Mouse (Mus musculus) heart, postnatal 14 days (tissue): ENCODE results near the gene Ace2. TPM values are rescaled to one million over a fixed set of nuclear protein-coding genes. Genes with fewer than 3 reads are reported as not detected.

Source experiments
- DNase-seq, 2 experiments: peaks; one replicate each; pipeline ENCODE4 v3.0.0; 2021 to 2022
- intact Hi-C: fragments of 180-260 bp; cut with DNase I; formaldehyde crosslinking; loops from one replicate; pipeline ENCODE4 v1.15.1; 2025
- long read RNA-seq, 2 experiments: library from polyadenylated mRNA; stranded (forward); transcript quantifications; one replicate each; pipeline ENCODE4 v2.0.0; 2021
- total RNA-seq, 2 experiments: library from RNA; stranded (reverse); gene quantifications; 2 replicates each; pipeline ENCODE4 v1.2.3; 2021

Ace2 gene
- 1 to 10 TPM in 1 of 2 experiments, under 1 TPM in 1; 0.54 to 2.1 TPM for total RNA-seq
- long read RNA-seq, experiment 1, partial matches to known transcripts, result 1 of 1 reads
- long read RNA-seq, experiment 1, other reads (novel, unspliced or antisense), result 0 of 1 reads
- long read RNA-seq, experiment 2, partial matches to known transcripts, result 1 of 4 reads
- long read RNA-seq, experiment 2, other reads (novel, unspliced or antisense), result 1 of 4 reads

DNA sequence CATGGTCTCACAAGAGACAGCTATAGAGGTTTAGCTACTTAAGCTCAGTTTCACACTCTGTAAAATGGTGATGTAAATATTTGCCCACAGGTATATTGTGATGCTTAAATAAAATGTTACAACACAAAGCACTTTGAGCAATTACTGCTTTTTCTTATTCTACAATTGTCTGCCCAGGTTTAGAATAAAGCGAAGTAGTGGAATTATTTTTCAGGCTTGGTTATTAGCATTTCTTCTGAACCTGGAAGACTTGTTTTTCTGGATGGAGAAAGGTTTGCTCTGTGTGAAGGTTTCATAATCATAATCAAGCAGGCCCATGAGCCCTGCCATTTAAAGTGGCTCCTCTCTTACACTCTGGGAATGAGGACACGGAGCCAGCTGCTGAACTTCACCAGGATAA, at the start of gene Ace2:
Gene Ace2, plus strand, starts transcription at position 301 of the 400 bp plus-strand sequence.
- no peak for DNase-seq
- intact Hi-C loops, result no loop called here

DNA sequence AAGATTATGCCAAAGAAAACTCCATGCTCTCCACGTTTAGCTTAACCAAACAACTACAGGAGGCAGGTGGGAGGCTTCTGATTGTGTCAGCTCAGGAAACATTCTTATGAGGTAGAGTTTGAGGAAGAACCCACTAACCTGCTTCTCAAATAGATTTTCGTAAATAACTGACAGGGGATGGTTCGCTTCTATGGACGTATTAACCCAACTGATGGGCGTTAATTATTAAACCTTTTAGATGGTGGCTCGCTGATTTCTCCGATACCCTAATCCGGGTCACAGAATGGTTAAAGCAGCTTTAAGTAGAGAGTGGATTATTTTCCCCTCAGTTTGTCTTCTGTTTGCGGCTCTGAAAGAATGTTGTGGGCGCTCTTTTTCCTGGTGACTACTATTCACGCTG, 49.2 kb upstream of the Ace2 start:
- DNase-seq, result no peak
- intact Hi-C loops, result no loop called here

DNA sequence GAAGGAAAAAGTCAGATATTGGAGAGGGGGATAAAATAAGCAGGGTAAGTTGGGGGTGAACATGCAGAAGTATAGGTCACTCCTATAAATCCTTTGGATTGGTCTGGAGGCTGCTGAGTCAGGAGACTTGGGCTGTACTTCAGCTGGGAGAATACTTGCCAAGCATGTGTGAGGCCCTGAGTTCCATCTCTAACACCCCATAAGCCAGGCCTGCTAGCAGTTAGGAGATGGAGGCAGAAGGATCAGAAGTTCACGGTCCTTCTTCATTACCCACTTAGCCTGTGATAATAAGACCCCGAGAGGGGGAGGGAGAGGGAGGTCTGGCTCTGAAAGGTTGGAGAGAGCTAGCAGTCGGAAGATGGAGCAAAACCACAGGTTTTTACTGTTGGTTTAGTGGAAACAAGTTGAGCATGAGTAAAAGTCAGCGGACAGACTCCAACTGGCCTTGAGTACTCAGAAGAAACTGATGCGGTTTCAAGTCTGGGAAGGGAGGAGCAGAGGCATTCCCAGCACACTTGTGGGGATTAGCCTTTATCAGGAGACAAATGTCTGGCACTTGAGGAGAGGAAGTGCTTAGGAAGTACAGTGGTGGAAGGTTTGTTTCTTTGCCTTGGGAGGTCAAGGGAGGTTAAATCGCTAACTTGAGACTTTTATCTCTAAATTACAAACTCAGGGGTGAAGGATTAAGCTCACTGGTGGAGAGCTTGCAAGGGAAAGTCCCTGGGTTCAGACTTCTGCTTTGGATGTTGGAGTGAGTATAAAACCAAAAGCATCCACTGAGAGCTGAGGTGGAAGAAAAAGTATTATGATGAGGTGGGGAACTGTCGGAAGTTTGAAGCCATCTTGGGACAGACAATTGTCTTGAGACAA, 46.6 kb upstream of the Ace2 start:
- intact Hi-C loops, result no loop called here
- peak in 1 of 2 experiments; percentile 5 for DNase-seq

DNA sequence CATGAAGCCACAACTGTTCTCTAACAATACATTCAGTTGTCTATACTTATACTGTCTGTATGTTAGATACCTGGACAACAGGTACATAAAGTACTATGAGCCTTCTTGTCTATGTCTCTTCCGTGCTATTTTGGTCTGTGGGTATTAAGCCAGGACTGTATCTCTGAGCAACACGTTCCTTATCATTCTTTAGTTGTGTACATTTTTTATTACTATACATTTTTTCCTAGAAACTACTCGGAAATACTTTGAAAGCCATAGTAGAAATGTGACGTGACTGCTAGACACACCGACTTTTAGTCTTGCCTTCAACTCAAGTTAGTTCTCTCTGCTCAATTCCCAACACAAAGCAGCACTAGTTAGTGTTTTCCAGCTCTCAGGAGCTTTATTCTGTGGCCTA, 45.7 kb upstream of the Ace2 start:
- intact Hi-C loops, result no loop called here
- DNase-seq, result no peak

DNA sequence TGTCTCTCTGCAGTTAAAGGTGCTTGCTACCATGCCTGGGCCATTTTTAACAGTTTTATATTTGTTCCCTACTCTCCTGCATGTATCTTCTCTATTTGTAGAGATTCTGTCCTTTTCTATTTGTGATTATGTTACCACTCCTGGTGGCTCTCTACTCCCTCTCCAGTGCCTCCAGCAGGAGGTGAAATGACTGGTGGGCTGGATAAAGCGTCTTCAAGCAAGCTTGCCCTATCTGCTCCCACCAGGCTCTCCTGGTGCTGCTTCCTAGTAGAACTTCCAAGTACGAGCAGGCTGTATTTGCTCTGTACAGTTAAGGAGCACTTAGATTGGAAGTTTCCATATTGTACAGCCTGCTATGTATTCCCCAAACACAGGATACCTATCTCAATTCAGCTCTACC, 43.3 kb upstream of the Ace2 start:
- no peak for DNase-seq
- intact Hi-C loops, result no loop called here

DNA sequence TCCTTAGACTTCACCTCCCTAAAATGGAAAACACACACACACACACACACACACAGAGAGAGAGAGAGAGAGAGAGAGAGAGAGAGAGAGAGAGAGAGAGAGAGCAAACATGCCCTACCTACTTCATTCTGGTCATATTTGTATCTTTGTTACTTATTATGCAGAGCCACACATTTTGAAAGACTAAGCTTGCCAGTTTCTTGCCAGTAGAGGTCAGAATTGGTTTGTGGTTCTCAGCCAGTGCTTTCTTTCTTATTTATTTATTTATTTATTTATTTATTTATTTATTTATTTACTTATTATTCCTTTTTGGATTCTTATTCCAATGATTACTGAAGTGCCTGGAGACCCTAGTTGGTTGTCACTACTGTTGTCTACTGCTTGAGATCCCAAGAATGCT, 37.6 kb upstream of the Ace2 start:
- DNase-seq, result no peak
- intact Hi-C loops, result loop anchor here (5.0 to 10.0 kb wide), 2 partner anchors 76 to 183 kb away; no protein-coding TSS in a partner anchor

DNA sequence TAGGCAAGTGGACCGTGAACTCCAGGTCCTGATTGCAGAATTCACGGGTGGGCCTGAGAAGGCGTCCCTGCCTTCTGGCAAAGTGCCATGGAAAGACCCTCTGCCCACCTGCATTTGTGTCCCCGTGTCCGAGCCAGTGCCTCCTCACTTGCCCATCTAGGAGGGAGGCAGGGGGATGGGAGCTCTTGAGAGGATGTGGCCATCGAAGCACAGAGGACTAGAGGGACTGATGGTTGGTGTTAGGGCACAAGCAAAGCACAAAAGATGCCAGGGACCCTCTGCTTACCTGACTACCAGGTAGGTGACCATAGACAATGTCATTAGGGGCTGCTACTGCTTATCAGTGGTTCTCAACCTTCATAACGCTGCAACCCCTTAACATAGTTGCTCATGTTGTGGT, 36.9 kb upstream of the Ace2 start:
- DNase-seq, result no peak
- intact Hi-C loops, result loop anchor here (5.0 to 10.0 kb wide), 2 partner anchors 75 to 183 kb away; no protein-coding TSS in a partner anchor

DNA sequence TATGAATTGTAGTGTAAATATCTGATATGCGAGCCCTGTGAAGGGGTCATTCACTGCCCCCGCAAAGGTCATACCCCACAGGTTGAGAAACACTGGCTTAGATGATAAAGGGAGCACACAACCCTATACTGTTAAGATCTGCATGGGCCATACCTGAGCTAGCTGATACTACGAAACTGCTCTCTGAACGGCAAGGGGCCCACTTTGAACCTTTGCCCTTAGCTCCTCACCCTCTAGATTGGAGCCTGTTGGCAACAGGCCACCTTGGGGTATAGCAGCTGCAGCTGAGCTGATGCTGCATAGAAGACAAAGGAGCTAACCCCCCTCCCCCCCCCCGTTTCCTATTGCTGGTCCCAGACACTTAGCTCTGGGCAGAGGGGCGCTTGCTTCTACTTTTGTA, 36.5 kb upstream of the Ace2 start:
- intact Hi-C loops, result loop anchor here (5.0 to 10.0 kb wide), 2 partner anchors 75 to 182 kb away; no protein-coding TSS in a partner anchor
- no peak for DNase-seq

DNA sequence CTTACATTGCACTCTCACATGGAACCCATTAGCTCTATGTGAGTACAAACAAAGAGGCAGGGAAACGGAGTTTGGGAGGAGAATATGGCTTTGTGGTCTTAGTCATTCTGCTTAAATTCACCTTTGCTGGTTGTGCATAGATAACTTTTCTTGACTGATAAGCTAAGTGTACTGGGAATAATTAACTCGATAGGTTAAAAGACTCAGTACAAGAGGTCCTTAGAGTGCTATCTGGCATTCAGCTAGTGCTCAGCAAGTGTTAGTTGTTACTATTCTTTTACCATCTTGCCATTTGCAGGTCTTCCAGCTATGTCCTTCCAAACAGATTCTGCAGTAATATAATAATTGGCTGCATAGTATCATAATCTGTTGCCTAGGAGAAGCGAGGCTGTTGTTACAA, 28.0 kb upstream of the Ace2 start:
- DNase-seq, result no peak
- intact Hi-C loops, result no loop called here

DNA sequence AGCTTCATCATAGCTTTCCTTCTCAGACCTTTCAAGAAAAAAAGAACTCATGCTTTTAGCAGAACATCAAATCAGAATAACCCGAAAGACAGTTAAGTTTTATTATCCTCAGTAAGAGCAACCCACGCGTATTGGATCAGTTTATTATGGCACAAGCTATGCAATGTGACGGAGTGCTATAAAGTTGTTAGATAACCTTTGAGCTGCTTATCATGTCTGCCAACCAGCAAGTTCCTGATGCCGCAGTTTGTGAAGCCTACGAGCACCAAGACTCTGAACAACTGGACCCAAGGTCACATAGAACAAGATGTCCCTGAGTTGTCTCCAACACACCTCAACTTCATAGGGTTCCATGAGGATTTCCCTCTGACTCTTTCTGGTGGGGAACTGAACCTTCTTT, 25.4 kb upstream of the Ace2 start:
- intact Hi-C loops, result no loop called here
- DNase-seq, result no peak

DNA sequence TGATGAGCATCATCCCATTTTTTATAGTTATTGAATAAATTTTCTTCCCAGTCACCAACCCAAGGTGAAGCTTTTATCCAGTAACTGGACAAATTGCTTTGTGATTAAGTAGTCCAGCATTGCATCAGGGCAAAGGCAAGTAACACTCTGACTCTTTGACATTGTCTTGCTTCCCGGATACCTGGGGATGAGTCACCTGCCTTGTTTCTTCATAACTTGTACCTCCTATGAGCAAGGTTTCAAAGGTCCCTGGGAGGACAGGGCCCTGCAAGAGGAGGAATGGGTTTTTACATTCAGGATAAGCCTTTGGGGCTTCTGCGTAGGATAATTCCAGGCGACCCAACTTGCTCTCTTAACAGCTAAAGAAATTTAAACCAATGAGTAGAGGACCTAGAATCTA, 15.2 kb upstream of the Ace2 start:
- no peak for DNase-seq
- intact Hi-C loops, result no loop called here

DNA sequence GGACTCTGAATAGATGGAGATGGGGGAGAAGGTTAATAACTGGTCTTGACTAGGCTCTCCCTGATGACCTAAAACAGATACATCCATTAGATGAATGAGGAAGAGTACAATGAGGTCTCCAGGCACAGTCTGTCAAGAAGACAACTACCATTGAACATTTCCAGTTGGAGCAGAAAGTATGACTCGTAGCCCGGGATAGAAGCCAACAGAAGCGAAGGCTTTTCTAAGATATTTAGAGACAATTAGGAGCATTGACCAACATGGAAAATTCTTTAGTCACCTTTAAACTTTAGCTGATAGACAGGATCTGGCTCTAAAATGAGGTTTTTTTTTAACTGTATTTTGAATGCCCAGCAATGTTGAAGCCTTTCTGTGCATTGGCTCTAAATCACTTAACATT, 5.6 kb upstream of the Ace2 start:
- intact Hi-C loops, result no loop called here
- DNase-seq, result no peak

DNA sequence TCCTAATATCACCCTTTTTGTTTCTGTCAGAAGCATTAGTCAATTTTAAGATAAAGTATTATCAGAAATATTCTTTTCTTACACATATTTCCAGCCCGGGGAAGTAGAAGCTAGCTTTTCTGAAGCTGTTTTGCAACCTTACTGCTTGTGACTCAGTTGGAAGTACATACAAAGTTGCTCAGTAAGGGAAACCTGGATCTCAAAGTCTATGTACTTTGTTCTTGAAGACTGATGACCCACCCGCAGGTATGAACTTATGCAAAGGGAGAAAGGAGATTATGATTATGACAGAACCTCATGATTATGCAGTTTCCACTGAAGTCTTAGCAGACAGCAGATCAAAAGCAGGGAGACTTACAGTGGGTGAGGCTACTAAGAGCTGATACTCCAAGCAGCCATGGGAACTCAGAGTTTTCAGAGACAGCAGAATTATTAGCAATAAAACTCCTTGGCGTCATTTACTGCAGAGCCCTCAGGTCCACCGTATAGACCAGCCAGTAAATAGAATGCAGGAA, 3.8 kb upstream of the Ace2 start:
- DNase-seq, result no peak
- intact Hi-C loops, result no loop called here

DNA sequence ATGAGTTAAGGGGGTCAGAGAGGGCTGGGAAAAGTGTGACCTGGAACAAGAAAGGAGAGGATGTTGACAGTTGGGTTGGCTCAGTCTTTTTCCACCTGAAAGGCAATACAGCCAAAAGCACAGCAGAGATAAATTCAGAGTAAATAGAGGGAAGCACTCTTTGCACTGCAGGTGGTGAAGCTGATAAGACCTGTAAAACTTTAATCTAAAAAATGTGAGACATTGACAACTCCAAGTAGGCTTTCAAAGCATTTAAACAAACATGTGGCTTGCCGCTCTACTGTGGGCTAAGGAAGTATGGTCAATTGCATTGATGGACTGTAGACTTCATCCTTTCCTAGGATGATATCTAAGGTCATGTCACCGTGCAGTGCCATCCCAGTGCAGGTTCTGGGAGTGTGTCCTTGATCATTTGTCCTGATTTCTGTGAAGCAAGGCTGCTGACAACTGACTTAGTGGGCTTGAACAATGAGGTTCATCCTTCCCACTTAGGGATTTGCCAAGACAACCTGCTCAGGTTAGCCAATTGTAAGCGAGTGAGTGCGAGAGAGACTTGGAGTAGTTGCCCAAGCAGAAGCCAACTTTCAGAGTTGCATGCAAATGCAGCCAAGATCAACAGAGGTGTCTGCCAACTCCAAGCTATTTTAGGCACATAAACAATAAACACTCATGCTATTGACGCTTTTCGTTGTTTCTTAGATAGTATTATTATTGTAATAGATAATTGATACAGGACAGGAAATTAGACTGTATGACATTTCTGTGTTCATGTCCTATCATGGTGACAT, 6.5 kb downstream of the Ace2 start:
- intact Hi-C loops, result no loop called here
- peak in 1 of 2 experiments; percentile 5 for DNase-seq

DNA sequence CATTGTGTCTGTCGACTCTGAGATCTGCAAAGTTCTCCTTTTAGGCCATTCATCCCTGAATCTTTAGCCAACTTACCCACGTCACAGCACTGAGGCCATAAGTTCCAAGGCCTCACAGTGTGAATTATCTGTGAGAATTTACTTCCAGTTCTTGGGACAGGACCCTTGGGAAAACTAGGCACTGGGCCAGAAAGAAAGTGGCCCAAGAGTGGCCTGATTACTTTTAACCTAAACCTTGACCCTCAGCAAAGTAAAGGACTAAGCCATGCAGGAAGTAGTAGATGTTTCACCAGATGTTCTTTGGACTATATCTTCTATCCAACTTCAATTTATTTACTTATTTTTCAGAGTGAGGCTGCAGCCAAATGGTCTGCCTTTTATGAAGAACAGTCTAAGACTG, 13.6 kb downstream of the Ace2 start:
- peak; percentile 1 to 14 for DNase-seq

DNA sequence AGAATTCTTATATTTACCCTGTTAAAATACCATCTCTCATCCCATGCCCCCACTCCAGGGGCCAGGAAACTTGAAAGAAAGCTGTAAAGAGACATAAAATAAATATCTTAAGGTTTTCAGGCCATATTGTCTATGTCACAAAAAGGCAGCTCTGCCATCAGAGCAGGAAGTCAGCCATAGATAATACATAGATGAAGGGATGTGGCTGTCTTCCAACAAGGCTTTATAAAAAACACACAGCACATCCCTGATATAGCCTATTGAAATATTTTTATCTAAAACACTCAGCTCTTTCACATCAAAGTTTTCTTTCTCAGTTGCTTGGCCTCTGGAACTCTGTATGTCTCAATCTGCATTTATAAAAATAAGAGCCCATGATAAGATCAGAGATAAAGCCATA, 14.5 kb downstream of the Ace2 start:
- no peak for DNase-seq
- intact Hi-C loops, result no loop called here

More for the DNA sequence above, 13.6 kb downstream of the Ace2 start:
- intact Hi-C loops, result no loop called here

DNA sequence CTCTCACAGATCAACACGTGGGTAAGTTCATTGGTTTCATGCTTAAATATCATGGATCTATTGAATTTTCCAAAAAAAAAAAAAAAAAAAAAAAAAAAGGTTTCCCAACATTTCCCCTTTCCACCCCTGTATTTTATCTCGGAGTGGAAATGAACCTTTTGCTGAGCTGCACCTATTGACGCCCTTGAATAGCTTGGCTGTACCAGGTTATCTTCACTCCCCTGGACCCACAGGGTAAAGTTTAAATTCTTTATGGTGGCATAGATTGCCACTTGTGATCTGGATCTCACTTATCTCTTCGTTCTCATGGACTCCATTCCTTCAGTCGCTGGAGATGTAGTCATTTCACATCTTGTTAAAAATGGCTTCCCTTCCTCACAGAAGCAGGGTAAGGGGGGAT, 15.5 kb downstream of the Ace2 start:
- intact Hi-C loops, result no loop called here
- DNase-seq, result no peak

DNA sequence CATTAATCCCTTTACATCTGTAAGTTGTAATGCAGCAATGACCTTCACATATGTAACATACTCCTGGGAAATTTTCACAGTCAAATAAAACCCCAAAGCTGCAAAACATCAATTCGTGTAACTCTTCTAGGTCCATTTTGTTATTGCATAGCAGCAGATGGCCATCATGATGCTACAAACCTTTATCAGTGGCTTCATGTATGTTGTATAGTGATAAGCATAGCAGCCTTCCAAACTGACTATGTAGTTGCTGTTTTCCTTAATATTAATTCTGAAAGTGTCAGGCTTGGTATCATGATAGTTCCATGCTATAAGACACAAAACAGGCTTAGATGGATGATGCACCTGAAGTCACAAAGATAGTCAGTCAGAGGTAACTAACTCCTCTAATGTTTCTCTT, 25.5 kb downstream of the Ace2 start:
- intact Hi-C loops, result no loop called here

DNA sequence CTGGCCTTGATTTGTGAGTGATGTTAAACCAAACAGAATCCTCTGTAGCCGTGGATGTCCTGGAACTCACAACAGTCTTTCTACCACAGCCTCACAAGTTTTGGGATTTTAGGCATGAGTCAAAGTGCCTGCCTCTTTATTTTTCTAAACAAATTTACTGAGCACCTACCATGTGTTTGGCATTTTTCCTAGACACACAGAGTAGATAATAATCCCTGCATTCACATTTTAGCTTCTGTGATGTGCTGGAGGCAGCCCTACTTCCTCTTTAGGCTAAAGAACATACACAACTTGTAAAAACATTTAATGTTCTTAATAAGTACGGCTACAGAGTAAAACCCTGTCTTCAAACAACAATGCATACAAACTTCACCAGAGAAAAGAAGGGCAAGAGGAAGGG, 31.9 kb downstream of the Ace2 start:
- intact Hi-C loops, result no loop called here
- DNase-seq, result no peak

More for the DNA sequence above, 25.5 kb downstream of the Ace2 start:
- no peak for DNase-seq

DNA sequence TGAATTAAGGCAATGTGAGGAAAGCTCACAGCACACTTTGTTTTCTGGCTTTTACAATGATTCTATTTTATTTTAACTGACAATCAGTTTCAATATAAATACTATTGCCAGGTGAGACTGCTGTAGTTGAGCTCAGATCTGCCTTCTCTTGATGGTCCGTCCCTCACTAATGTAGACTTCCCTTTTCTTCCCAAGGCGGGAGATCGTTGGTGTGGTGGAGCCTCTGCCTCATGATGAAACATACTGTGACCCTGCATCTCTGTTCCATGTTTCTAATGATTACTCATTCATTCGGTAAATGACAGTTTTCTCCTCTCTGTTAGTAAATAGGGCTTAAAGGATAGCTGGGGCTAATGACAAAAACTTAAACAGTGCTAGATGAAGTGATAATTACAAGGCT, 34.7 kb downstream of the Ace2 start:
- intact Hi-C loops, result no loop called here
- DNase-seq, result no peak

DNA sequence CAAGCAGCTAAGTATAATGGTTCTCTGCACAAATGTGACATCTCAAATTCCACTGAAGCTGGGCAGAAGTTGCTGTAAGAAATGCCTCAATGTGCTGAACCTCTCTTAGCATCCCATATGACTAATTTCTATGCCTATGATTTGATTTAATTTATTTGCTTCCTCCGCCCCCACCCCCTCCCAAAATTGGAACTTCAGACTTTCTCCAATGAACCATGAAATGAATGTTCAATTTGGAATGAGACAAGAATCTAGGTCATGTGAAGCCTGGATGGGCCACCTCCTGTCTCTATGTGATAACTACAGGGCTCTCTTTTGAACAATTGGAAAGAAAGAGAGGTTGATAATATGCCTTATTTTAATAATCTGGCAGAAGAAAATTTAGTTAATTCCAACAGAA, 36.2 kb downstream of the Ace2 start:
- no peak for DNase-seq
- intact Hi-C loops, result loop anchor here (5.0 kb wide), 1 partner anchor 73 kb away; no protein-coding TSS in a partner anchor
